Mouse (Mus musculus): Measurements from ENCODE around the gene Eno2. TPM values are rescaled to one million over a fixed set of nuclear protein-coding genes. Genes with fewer than 3 reads are reported as not detected.
A peak's percentile ranks its signal among the peaks of the same experiment; 100 is the strongest.

Eno2 gene
- polyA plus RNA-seq, 1 experiment from 2014 or later: 2.6 TPM

DNA sequence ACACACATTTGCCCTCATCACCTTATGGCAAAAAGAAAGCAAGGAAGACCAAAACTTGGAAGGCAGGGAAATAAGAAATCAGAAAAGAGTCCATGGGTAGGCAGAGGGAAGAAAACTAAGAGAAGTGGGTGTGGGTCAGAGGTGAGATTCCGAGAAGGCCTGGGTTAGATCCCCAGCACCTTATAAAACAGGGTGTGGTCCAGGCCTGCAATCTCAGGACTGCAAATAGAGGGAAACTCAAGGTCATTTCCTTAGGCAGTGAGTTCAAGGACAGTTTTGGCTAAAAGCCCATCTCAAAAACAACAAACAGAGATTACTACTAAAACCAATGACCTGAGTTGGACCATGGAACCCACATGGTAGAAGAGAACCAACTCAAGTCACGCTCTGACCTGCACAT, 15.6 kb downstream of the Eno2 start:
- WGBS: 86% methylated on average over 2 of the region's 2 CpGs
- no peak for ATAC-seq (replicated peaks; ENCODE audit: low FRiP score)

DNA sequence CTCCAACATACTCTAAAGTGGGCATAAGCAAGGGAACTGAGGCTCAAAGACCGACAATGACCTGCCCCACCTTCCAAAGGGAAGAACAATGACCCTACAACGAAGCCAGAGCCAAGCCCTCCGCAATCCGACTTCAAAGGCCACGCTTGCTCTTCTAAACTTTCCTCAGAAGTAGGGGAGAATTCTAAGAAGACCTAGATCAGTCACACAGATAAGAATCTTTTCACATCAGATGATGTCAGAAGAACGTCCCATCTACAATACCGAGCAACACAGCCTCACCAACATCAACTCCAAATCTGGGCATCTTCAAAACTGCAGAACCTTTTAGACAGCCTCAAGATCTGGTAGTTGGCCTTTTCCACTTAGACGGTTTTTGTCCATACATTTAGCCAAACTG, 19.1 kb downstream of the Eno2 start:
- Histone ChIP-seq H3K9me3 (ENCODE audit: control insufficient read depth, low read length) (no peaks in the 10 kb centered on the region), H3K36me3 (ENCODE audit: control insufficient read depth, insufficient read depth, low read length) (peaks cover 2% of the 10 kb centered on the region; the same call in 1 of the 2 replicates)
- no peak for ATAC-seq (replicated peaks; ENCODE audit: low FRiP score)

More for the DNA sequence above, 15.6 kb downstream of the Eno2 start:
- no peak overlapping the region for H3K9ac ChIP-seq (ENCODE audit: low read depth, low read length)
- H3K27me3 ChIP-seq (replicated peaks; ENCODE audit: control insufficient read depth, insufficient read depth, low read length): peaks cover 10% of the 10 kb centered on the region
- H3K27ac ChIP-seq (ENCODE audit: low read depth, low read length): no peak overlapping the region
- DNase-seq (ENCODE audit: low spot score): no peak
- no peaks in the 10 kb centered on the region for H3K36me3 ChIP-seq (ENCODE audit: control insufficient read depth, insufficient read depth, low read length)
- H3K4me2 ChIP-seq: no peak overlapping the region
- H3K4me1 ChIP-seq (replicated peaks; ENCODE audit: control insufficient read depth, insufficient read depth, low read length): peaks cover 33% of the 10 kb centered on the region
- H3K4me3 ChIP-seq (ENCODE audit: low read depth, low read length): no peak overlapping the region
- H3K9me3 ChIP-seq (ENCODE audit: control insufficient read depth, low read length): no peaks in the 10 kb centered on the region

DNA sequence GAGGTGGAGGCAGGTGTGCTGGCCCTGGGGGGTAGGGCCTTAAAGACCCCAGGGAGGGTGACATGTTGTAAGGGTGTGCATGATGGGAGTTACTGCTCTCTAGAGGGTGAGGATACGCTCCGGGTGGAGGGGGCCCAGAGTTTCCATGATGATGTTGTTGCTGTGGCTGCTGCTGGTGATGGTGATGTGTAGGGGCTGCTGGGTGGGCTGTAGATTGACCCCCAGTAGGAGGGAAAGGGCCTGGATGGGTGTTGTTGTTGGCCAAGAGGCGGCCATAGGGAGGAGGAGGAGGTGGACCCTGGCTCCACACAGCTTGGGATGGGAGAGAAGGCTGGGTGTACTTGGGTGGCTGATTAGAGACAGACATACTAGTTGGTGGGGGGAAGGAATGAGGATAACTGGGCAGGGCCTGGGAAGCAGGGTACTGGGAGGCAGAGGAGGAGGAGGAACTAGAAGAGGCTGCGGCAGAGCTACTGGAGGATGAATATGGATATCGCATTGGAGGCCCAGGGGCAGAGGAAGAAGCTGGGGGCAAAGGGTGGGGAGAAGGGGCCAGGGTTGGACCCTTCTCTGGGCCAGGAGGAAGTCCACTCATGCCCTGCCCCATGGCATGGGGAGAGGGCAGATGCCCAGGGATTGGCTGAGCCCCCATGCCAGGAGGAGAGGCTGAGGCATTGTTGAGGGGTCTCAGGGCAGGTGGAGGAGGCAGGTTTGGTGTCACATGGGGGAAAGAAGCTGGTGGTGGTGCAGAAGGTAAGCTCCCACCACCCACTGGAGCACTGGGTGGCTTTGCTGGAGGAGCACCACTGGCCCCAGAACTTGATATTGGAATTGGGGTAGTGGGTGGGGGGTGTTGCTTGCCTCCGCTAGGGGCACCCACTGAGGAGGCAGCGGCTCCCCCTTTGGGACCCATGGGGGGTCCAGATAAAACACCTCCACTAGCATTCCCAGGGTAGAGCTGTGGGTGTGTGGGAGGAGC, 22.5 kb downstream of the Eno2 start:
- Histone ChIP-seq H3K4me2 (peak overlapping the region; percentile 86), H3K4me3 (ENCODE audit: low read depth, low read length) (peak overlapping the region; percentile 60), H3K27ac (ENCODE audit: low read depth, low read length) (no peak overlapping the region), H3K4me1 (replicated peaks; ENCODE audit: control insufficient read depth, insufficient read depth, low read length) (peaks cover 11% of the 10 kb centered on the region), H3K9me3 (ENCODE audit: control insufficient read depth, low read length) (no peaks in the 10 kb centered on the region), H3K9ac (ENCODE audit: low read depth, low read length) (peak overlapping the region; percentile 76), H3K27me3 (replicated peaks; ENCODE audit: control insufficient read depth, insufficient read depth, low read length) (no peaks in the 10 kb centered on the region), H3K36me3 (ENCODE audit: control insufficient read depth, insufficient read depth, low read length) (peaks cover 2% of the 10 kb centered on the region; the same call in 1 of the 2 replicates)
- ATAC-seq (replicated peaks; ENCODE audit: low FRiP score) (no peak), DNase-seq (ENCODE audit: low spot score) (no peak)
- WGBS: 89% methylated on average over 7 of the region's 7 CpGs

More for the DNA sequence above, 19.1 kb downstream of the Eno2 start:
- no peak overlapping the region for H3K4me2 ChIP-seq
- 79% methylated on average over 8 of the region's 8 CpGs for WGBS
- no peak overlapping the region for H3K27ac ChIP-seq (ENCODE audit: low read depth, low read length)
- no peak for DNase-seq (ENCODE audit: low spot score)
- peaks cover 15% of the 10 kb centered on the region; the same call in 1 of the 2 replicates for H3K4me1 ChIP-seq (replicated peaks; ENCODE audit: control insufficient read depth, insufficient read depth, low read length)
- no peak overlapping the region for H3K9ac ChIP-seq (ENCODE audit: low read depth, low read length)
- H3K4me3 ChIP-seq (ENCODE audit: low read depth, low read length): no peak overlapping the region
- no peaks in the 10 kb centered on the region; the same call in 1 of the 2 replicates for H3K27me3 ChIP-seq (replicated peaks; ENCODE audit: control insufficient read depth, insufficient read depth, low read length)

DNA sequence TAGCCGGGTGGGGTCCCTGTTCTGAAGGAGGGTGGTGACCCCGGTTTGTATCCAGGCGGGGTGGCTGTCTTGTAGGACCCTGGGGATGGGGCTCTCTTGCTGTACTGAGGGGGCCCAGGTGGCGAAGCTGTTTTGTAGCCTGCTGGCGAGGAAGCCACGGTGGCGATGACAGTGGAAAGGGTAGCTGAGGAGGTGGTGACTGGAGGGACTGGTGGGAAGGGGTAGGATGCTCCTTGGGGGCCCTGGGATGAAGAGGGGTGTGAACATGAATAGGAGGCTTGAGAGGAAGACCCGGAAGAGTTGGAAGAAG, 23.2 kb downstream of the Eno2 start:
- Histone ChIP-seq H3K27ac (ENCODE audit: low read depth, low read length) (peak overlapping the region; percentile 69; the same call in 1 of the 2 replicates), H3K9me3 (ENCODE audit: control insufficient read depth, low read length) (no peaks in the 10 kb centered on the region), H3K4me2 (peak overlapping the region; percentile 86), H3K4me3 (ENCODE audit: low read depth, low read length) (peak overlapping the region; percentile 60), H3K4me1 (replicated peaks; ENCODE audit: control insufficient read depth, insufficient read depth, low read length) (peaks cover 14% of the 10 kb centered on the region), H3K27me3 (replicated peaks; ENCODE audit: control insufficient read depth, insufficient read depth, low read length) (no peaks in the 10 kb centered on the region), H3K36me3 (ENCODE audit: control insufficient read depth, insufficient read depth, low read length) (peaks cover 2% of the 10 kb centered on the region; the same call in 1 of the 2 replicates), H3K9ac (ENCODE audit: low read depth, low read length) (peak overlapping the region; percentile 76)
- DNase-seq (ENCODE audit: low spot score) (no peak), ATAC-seq (replicated peaks; ENCODE audit: low FRiP score) (no peak)
- WGBS: 24% methylated on average over 8 of the region's 8 CpGs

DNA sequence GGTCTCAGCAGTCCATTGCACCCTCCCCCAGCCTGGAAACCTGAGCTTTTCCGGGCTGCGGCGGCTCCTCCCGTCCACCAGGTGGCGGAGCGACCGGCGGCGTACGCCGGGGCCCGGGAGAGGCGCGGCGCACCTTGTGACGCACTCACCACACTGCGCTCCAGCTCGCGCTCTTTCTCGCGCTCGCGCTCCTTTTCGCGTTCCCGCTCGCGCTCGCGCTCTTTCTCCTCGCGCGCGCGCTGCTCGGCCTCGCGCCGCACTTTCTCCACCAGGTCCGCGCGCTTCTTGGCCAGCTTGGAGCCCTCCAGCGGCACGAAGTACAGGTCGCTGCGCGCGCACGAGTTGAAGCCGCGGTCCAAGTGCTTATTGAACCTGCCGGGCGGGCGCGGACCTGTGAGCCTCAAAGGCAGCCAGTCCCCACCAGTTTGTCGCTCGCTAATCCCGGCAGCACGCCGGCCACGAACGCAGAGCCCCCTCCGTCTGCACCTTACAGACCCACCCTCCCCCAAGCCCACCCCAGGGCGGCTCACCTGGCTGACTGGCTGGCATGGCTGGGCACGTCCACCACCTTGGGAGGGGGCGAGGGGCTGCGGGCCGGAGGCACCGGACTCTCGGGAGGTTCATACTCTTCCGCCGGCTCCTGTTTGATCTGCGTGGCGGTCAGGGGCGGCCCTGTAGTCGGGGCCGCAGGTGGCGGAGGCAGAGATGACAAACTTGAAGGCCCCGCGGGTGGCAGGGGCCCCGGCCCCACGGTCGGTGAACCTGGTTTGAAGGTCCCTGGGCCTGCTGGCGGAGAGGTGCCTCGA, 23.8 kb downstream of the Eno2 start:
- Histone ChIP-seq H3K4me1 (replicated peaks; ENCODE audit: control insufficient read depth, insufficient read depth, low read length) (peaks cover 14% of the 10 kb centered on the region), H3K27me3 (replicated peaks; ENCODE audit: control insufficient read depth, insufficient read depth, low read length) (no peaks in the 10 kb centered on the region), H3K27ac (ENCODE audit: low read depth, low read length) (peak overlapping the region; percentile 72), H3K9me3 (ENCODE audit: control insufficient read depth, low read length) (no peaks in the 10 kb centered on the region), H3K9ac (ENCODE audit: low read depth, low read length) (peak overlapping the region; percentile 76), H3K4me2 (peak overlapping the region; percentile 86), H3K4me3 (ENCODE audit: low read depth, low read length) (peak overlapping the region; percentile 60), H3K36me3 (ENCODE audit: control insufficient read depth, insufficient read depth, low read length) (peaks cover 2% of the 10 kb centered on the region; the same call in 1 of the 2 replicates)
- DNase-seq (ENCODE audit: low spot score) (peak; percentile 93), ATAC-seq (replicated peaks; ENCODE audit: low FRiP score) (peak; percentile 80)
- WGBS: under 1% methylated on average over 85 of the region's 85 CpGs

DNA sequence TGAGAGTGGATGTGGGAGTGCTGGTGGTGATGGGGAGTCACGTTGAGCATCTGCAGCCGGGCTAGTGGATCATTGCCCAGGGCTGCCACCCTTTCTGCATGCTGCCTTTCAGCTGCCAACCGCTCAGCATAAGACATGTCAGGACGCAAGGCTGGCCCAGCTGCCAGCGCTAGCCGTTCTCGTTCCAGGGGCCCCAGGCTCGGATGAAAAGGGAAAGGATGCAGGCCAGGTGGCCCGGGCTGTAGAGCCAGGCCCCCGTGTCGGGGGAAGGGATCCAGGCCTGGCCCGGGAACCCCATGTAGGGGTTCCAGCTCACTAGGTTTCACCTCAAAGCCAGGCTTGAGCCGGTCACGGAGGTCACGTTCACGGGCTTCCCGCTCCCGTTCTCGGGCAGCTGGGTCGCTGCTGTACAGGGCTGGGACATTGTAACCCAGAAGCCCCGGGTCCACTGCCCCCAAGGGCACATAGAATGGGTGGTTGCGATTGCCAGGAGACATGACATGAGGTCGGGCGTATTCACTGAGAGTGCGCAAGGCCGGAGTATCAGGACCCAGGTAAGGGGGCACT, 24.6 kb downstream of the Eno2 start:
- DNase-seq (ENCODE audit: low spot score): no peak
- no peaks in the 10 kb centered on the region for H3K27me3 ChIP-seq (replicated peaks; ENCODE audit: control insufficient read depth, insufficient read depth, low read length)
- peak overlapping the region; percentile 65; the same call in 1 of the 2 replicates for H3K9ac ChIP-seq (ENCODE audit: low read depth, low read length)
- H3K9me3 ChIP-seq (ENCODE audit: control insufficient read depth, low read length): no peaks in the 10 kb centered on the region
- H3K36me3 ChIP-seq (ENCODE audit: control insufficient read depth, insufficient read depth, low read length): peaks cover 2% of the 10 kb centered on the region; the same call in 1 of the 2 replicates
- 71% methylated on average over 26 of the region's 26 CpGs for WGBS
- H3K4me1 ChIP-seq (replicated peaks; ENCODE audit: control insufficient read depth, insufficient read depth, low read length): peaks cover 17% of the 10 kb centered on the region
- H3K27ac ChIP-seq (ENCODE audit: low read depth, low read length): peak overlapping the region; percentile 72
- peak overlapping the region; percentile 86 for H3K4me2 ChIP-seq
- ATAC-seq (replicated peaks; ENCODE audit: low FRiP score): no peak
- H3K4me3 ChIP-seq (ENCODE audit: low read depth, low read length): peak overlapping the region; percentile 60

DNA sequence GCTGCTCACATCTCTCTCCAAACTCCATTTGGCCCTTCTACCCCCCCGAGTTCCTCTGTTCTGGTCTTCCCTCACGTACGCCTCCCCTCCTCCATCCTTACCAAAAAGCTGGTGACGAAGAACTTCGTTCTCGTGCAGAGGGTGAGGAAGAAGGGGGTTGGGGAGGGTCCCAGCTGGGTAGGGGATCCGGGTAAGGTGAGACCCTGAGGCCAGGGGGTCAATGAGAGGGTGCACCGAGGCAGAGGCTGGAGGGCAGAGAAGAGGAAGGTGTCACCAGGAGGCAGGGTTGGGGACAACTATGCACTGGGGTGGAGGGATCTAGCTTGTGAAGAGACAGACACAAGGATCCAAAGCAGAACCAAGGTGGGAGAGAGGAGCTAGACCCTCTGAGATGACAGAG, 25.8 kb downstream of the Eno2 start:
- no peak overlapping the region for H3K4me3 ChIP-seq (ENCODE audit: low read depth, low read length)
- peaks cover 2% of the 10 kb centered on the region; the same call in 1 of the 2 replicates for H3K36me3 ChIP-seq (ENCODE audit: control insufficient read depth, insufficient read depth, low read length)
- peaks cover 29% of the 10 kb centered on the region for H3K4me1 ChIP-seq (replicated peaks; ENCODE audit: control insufficient read depth, insufficient read depth, low read length)
- WGBS: 82% methylated on average over 8 of the region's 8 CpGs
- H3K9me3 ChIP-seq (ENCODE audit: control insufficient read depth, low read length): no peaks in the 10 kb centered on the region
- H3K27ac ChIP-seq (ENCODE audit: low read depth, low read length): no peak overlapping the region
- no peaks in the 10 kb centered on the region for H3K27me3 ChIP-seq (replicated peaks; ENCODE audit: control insufficient read depth, insufficient read depth, low read length)
- no peak overlapping the region for H3K4me2 ChIP-seq
- DNase-seq (ENCODE audit: low spot score) (no peak), ATAC-seq (replicated peaks; ENCODE audit: low FRiP score) (no peak)
- H3K9ac ChIP-seq (ENCODE audit: low read depth, low read length): no peak overlapping the region

DNA sequence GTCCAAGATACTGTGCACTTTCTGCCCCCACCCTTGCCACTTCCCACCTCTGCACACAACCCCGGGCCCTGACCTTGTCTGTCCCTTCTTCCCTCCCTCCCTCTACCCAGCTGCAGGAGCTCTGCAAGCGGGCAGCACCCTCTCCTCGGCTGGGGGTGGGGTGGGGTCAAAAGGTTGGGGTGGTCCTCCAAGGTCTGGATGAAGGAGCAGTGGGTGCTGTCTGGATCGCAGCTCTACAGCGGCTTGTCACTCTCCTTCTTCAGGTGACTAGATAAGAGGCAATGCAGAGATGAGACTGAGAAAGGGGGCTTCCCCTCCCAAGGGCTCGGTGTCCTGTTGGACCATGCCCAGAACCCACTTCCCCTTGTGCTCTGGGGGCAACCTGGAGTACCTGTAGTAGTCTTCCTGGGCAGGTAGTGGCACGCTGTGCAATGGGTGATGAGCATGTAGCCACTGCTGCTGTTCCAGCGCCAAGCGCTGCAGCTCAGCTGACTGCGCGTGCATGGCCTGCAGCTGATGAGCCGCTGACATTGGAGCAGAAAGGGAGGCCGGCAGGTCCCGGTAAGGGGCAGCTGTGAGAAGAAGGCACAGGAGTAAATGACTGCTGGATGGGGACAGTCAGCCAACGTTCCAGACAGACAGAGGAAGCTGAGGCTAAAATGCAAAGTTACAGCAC, 26.5 kb downstream of the Eno2 start:
- Histone ChIP-seq H3K4me2 (no peak overlapping the region), H3K9ac (ENCODE audit: low read depth, low read length) (no peak overlapping the region), H3K36me3 (ENCODE audit: control insufficient read depth, insufficient read depth, low read length) (peaks cover 2% of the 10 kb centered on the region; the same call in 1 of the 2 replicates), H3K4me1 (replicated peaks; ENCODE audit: control insufficient read depth, insufficient read depth, low read length) (peaks cover 36% of the 10 kb centered on the region), H3K27ac (ENCODE audit: low read depth, low read length) (no peak overlapping the region), H3K4me3 (ENCODE audit: low read depth, low read length) (no peak overlapping the region), H3K27me3 (replicated peaks; ENCODE audit: control insufficient read depth, insufficient read depth, low read length) (no peaks in the 10 kb centered on the region), H3K9me3 (ENCODE audit: control insufficient read depth, low read length) (no peaks in the 10 kb centered on the region)
- DNase-seq (ENCODE audit: low spot score) (no peak), ATAC-seq (replicated peaks; ENCODE audit: low FRiP score) (no peak)
- 83% methylated on average over 15 of the region's 15 CpGs for WGBS
